Mouse (Mus musculus): ENCODE measurements around the gene Olfr173.

The Olfr173 gene

DNA sequence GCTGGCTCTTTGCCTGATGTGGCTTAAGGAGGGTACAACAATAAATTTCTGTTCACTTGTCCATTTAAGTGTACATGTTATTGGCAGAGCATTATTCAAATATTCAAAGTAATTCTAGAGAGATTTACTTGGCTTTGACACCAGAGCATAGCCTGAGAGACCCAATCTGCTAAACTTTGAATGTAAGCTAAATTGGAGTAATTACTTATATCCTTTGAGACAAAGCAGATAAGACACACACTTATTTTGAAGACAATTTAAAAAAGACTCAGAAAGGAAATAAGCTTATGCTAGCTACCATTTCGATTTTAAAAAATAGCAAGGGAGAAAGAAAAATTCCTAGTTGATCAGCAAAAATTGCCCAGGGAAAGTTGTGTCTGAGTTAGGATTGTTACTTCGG is at the start of gene Olfr173:
Olfr173 (minus strand) TSS at position 101 of the 400 bp plus-strand sequence.
- DNase-seq: no peak

DNA sequence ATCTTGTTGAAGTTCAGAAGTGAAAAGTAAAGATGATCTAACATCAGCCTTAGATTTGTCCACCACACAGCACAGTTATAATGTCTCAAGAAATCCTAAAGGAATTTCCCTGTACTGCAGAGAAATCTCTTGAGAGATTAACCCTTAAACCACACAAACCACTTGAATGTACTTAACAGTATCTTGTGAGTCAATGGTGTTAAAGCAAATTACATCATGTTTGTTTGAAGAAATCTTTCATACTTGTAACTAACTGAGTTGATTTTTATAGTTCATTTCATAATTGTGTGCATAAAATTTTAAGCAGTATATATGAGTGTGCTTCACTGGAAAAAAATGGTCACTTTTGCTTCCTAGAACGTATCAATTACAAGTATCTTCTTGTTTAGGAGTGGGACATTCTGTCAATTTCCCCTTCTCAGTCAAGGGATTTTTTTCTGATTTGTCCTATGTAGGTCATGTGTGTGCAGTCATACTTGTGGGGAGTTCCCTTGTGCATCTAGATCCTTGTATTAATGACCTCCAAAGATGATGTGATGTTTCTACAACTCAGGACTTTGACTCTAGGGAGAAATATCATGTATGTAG is 26.8 kb upstream of the Olfr173 start, which contains the start of gene Olfr175-ps1:
Olfr175-ps1 (minus strand) TSS at position 51 of the 588 bp plus-strand sequence.
- DNase-seq: no peak

DNA sequence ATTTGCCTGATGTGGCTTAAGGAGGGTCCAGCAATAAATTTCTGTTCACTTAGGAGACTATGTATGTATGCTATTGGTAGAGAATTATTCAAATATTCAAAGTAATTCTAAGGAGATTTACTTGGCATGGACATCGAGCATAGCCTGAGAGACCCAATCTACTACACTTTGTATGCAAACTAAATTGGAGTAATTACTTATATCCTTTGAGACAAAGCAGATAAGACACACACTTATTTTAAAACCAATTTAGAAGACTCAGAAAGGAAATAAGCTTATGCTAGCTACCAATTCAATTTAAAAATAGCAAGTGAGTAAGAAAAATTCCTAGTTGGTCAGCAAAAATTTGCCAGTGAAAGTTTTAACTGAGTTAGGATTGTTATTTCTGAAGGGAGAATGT is 37.0 kb downstream of the Olfr173 start, which contains the start of gene Olfr172:
Olfr172 (minus strand) TSS at position 101 of the 400 bp plus-strand sequence.
- DNase-seq: no peak

DNA sequence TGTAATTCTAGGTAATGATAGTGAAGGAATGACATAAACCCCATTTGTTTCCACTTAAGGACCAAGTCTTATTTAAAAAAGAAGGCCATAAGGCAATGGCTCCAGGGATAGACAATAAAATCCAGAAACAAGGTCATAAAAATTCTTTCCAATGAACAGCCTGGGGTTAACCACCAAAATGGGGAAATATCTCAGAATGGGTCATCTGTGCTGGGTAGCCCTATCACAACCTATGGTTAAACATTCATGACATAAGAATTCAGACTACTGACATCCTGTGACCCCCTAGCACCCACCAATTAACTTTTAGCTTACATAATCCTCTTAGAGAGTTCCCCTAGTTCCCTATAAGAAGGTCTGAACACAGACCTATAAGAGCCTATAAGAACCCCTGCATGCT is 43.9 kb downstream of the Olfr173 start:
- no peak for DNase-seq

DNA sequence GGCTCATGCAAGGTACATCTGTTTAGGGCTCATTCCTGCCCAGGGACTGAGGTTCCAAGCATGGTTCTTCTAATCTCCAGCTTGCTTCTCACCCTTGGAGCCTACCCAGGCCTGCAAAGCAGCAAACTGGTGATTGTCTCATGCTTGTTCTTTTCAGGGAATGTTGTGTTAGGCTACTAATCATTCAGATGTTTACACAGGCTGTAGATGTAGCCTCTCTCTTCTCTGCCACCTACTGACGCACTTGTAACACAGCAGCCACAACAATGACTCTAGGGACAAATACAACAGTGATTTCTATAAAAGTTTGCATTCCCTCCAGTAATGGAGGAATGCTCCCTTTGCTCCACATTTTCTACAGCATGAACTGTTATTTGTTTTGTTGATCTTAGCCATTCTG is 48.8 kb downstream of the Olfr173 start:
- DNase-seq: no peak

DNA sequence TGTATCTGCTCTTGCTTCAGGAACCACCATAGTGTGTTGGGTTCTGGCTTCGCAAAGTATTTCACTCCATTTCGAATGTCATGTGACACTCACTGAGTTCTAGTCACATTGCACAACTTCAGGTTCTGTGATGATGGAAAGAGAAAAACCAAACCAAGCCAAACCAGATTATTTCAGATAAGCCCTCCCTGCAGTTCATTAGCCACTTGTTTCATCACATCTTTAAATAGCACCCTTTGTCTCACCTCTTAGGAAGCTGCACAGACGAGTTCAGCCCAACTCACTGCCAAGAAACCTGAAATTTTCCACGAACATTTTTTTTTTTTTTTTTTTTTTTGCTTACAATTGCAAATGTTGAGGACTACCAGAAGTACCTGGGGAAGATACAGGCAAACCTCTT is 53.4 kb downstream of the Olfr173 start:
- no peak for DNase-seq
